Mouse (Mus musculus): ENCODE results near the gene Alox12. TPM values are rescaled to one million over a fixed set of nuclear protein-coding genes. Genes with fewer than 3 reads are reported as not detected.

The Alox12 gene
- polyA plus RNA-seq, 1 experiment from 2014 or later: 20.0 TPM

- ATAC-seq: no peak
- Histone ChIP-seq H3K36me3 (replicated peaks; ENCODE audit: insufficient read depth, low read length) (no peaks in the 10 kb centered on the region), H3K27me3 (ENCODE audit: insufficient read depth, low read length) (peaks cover 35% of the 10 kb centered on the region), H3K9me3 (ENCODE audit: low read length) (no peaks in the 10 kb centered on the region), H3K27ac (ENCODE audit: low read depth) (no peak overlapping the region), H3K4me3 (ENCODE audit: low read depth, low read length) (peak overlapping the region; percentile 32; the same call in 1 of the 2 replicates), H3K4me2 (ENCODE audit: low read depth, low read length) (peak overlapping the region; percentile 64), H3K4me1 (ENCODE audit: insufficient read depth) (peaks cover 13% of the 10 kb centered on the region), H3K9ac (replicated peaks) (no peak overlapping the region)
- DNase-seq: no peak
- 14% methylated on average over 18 of the region's 18 CpGs for WGBS (ENCODE audit: insufficient replicate concordance)
- no peak for TF ChIP-seq CTCF (IDR thresholded peaks at IDR 0.05; ENCODE audit: low read depth)
- TF ChIP-seq EP300 (IDR thresholded peaks at IDR 0.05; ENCODE audit: low read depth): no peak
These were observed 40.3 kb downstream of the Alox12 start for GRCm38 (mm10) chr11:70214856-70215209.

GRCm38 (mm10) chr11:70214191-70214855 lies 40.8 kb downstream of the Alox12 start:
- H3K9me3 ChIP-seq (ENCODE audit: low read length): no peaks in the 10 kb centered on the region
- ATAC-seq (peak; percentile 40), DNase-seq (no peak)
- TF ChIP-seq CTCF (IDR thresholded peaks at IDR 0.05; ENCODE audit: low read depth): no peak
- TF ChIP-seq EP300 (IDR thresholded peaks at IDR 0.05; ENCODE audit: low read depth): no peak
- peak overlapping the region; percentile 32 for H3K4me3 ChIP-seq (ENCODE audit: low read depth, low read length)
- H3K27ac ChIP-seq (ENCODE audit: low read depth): no peak overlapping the region
- peak overlapping the region; percentile 34; the same call in 1 of the 2 replicates for H3K9ac ChIP-seq (replicated peaks)
- WGBS (ENCODE audit: insufficient replicate concordance): 2% methylated on average over 42 of the region's 46 CpGs
- no peaks in the 10 kb centered on the region for H3K36me3 ChIP-seq (replicated peaks; ENCODE audit: insufficient read depth, low read length)
- H3K27me3 ChIP-seq (ENCODE audit: insufficient read depth, low read length): peaks cover 35% of the 10 kb centered on the region
- peak overlapping the region; percentile 64 for H3K4me2 ChIP-seq (ENCODE audit: low read depth, low read length)
- H3K4me1 ChIP-seq (ENCODE audit: insufficient read depth): peaks cover 13% of the 10 kb centered on the region

DNA sequence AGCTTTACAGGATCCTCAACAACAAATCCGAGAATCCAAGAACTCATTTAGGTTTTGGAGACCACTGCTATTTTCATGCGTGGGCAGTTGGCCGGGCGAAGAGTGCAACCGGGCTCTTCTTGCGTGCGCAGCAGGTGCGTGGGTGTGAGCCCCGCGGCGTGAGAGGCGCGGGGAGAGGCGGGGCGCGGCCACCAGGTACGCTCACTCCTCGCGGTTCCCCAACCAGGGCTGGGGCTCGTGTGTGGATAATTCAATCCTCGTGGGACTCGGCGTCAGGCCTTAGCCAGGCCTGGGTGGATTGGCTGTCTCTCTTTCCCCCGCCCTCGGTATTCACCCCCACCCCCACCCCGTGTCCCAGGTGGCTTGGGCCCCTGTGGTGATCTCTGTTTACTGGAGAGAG lies 41.4 kb downstream of the Alox12 start:
- H3K4me2 ChIP-seq (ENCODE audit: low read depth, low read length): peak overlapping the region; percentile 64
- WGBS (ENCODE audit: insufficient replicate concordance): 9% methylated on average over 26 of the region's 26 CpGs
- H3K4me3 ChIP-seq (ENCODE audit: low read depth, low read length): peak overlapping the region; percentile 32
- no peak overlapping the region for H3K9ac ChIP-seq (replicated peaks)
- H3K4me1 ChIP-seq (ENCODE audit: insufficient read depth): peaks cover 13% of the 10 kb centered on the region
- no peak for DNase-seq
- H3K36me3 ChIP-seq (replicated peaks; ENCODE audit: insufficient read depth, low read length): no peaks in the 10 kb centered on the region
- peaks cover 35% of the 10 kb centered on the region for H3K27me3 ChIP-seq (ENCODE audit: insufficient read depth, low read length)
- H3K27ac ChIP-seq (ENCODE audit: low read depth): no peak overlapping the region
- TF ChIP-seq CTCF (IDR thresholded peaks at IDR 0.05; ENCODE audit: low read depth) (no peak), EP300 (IDR thresholded peaks at IDR 0.05; ENCODE audit: low read depth) (no peak)
- H3K9me3 ChIP-seq (ENCODE audit: low read length): no peaks in the 10 kb centered on the region
- peak; percentile 26; the same call in 1 of the 2 replicates for ATAC-seq

DNA sequence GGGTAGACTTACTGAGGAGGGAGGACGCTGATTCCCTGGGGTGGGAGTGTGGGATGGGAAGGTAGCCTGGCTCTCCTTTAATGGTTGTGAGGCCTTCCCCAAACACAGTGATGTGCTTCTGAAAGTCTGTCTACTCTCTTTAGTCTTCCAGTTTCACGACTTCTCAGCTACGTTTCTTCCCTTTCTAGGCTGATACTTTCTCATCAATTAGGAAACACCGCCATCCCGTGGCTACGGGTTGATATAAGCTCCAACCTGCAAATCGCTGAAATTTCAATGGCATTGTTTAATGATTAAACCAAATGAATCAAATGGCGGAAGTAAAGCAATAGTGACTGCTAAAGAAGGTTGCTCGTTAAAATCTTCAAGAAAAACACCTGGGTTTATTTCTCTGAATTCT lies 42.3 kb downstream of the Alox12 start:
- DNase-seq (peak; percentile 74), ATAC-seq (peak; percentile 24; the same call in 1 of the 2 replicates)
- 5% methylated on average over 9 of the region's 9 CpGs for WGBS (ENCODE audit: insufficient replicate concordance)
- Histone ChIP-seq H3K9ac (replicated peaks) (no peak overlapping the region), H3K27ac (ENCODE audit: low read depth) (no peak overlapping the region), H3K4me3 (ENCODE audit: low read depth, low read length) (no peak overlapping the region), H3K36me3 (replicated peaks; ENCODE audit: insufficient read depth, low read length) (no peaks in the 10 kb centered on the region), H3K27me3 (ENCODE audit: insufficient read depth, low read length) (peaks cover 35% of the 10 kb centered on the region), H3K4me1 (ENCODE audit: insufficient read depth) (peaks cover 16% of the 10 kb centered on the region), H3K9me3 (ENCODE audit: low read length) (no peaks in the 10 kb centered on the region), H3K4me2 (ENCODE audit: low read depth, low read length) (peak overlapping the region; percentile 64; the same call in 1 of the 2 replicates)
- peak; percentile 78 for TF ChIP-seq CTCF (IDR thresholded peaks at IDR 0.05; ENCODE audit: low read depth)
- no peak for TF ChIP-seq EP300 (IDR thresholded peaks at IDR 0.05; ENCODE audit: low read depth)

DNA sequence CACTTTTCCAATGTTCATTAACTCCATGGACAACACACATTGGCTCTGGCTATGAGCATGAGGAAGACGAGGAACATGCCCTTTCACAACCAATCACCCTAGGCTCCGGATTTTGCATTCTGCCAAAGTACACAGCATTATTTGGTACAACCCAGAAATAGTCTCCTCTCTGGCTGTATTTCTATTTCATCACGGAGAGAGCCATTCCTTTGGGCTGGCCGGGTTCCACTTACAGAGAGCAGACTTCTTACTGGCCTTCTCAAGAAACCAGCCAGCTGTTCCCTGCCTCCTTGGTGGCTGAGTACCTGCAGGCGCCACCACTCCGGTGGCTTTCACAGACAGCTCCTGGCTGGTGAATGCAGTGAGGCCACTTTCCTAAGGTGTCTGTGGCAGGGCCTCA lies 42.7 kb downstream of the Alox12 start, which contains the start of gene Slc16a11:
Gene Slc16a11 (plus strand): TSS at position 330 of the 400 bp plus-strand sequence.
- ATAC-seq: no peak
- TF ChIP-seq CTCF (IDR thresholded peaks at IDR 0.05; ENCODE audit: low read depth) (no peak), EP300 (IDR thresholded peaks at IDR 0.05; ENCODE audit: low read depth) (no peak)
- H3K9ac ChIP-seq (replicated peaks): no peak within 1 kb of the TSS
- H3K27me3 ChIP-seq (ENCODE audit: insufficient read depth, low read length): peaks cover 35% of the 10 kb centered on the region
- H3K4me1 ChIP-seq (ENCODE audit: insufficient read depth): peaks cover 16% of the 10 kb centered on the region
- no peaks in the 10 kb centered on the region for H3K9me3 ChIP-seq (ENCODE audit: low read length)
- peak within 1 kb of the TSS; percentile 32; the same call in 1 of the 2 replicates for H3K4me3 ChIP-seq (ENCODE audit: low read depth, low read length)
- DNase-seq: no peak
- WGBS (ENCODE audit: insufficient replicate concordance): 70% methylated on average over 6 of the region's 6 CpGs
- H3K36me3 ChIP-seq (replicated peaks; ENCODE audit: insufficient read depth, low read length): no peaks in the 10 kb centered on the region
- H3K27ac ChIP-seq (ENCODE audit: low read depth): no peak within 1 kb of the TSS
- peak within 1 kb of the TSS; percentile 64 for H3K4me2 ChIP-seq (ENCODE audit: low read depth, low read length)

- no peak overlapping the region for H3K27ac ChIP-seq (ENCODE audit: low read depth)
- no peaks in the 10 kb centered on the region for H3K9me3 ChIP-seq (ENCODE audit: low read length)
- no peak overlapping the region for H3K9ac ChIP-seq (replicated peaks)
- H3K4me3 ChIP-seq (ENCODE audit: low read depth, low read length): no peak overlapping the region
- peaks cover 35% of the 10 kb centered on the region for H3K27me3 ChIP-seq (ENCODE audit: insufficient read depth, low read length)
- H3K4me1 ChIP-seq (ENCODE audit: insufficient read depth): peaks cover 16% of the 10 kb centered on the region
- ATAC-seq: no peak
- no peak overlapping the region for H3K4me2 ChIP-seq (ENCODE audit: low read depth, low read length)
- H3K36me3 ChIP-seq (replicated peaks; ENCODE audit: insufficient read depth, low read length): no peaks in the 10 kb centered on the region
- DNase-seq: no peak
- TF ChIP-seq EP300 (IDR thresholded peaks at IDR 0.05; ENCODE audit: low read depth) (no peak), CTCF (IDR thresholded peaks at IDR 0.05; ENCODE audit: low read depth) (no peak)
- 85% methylated on average over 6 of the region's 6 CpGs for WGBS (ENCODE audit: insufficient replicate concordance)
These were observed 43.2 kb downstream of the Alox12 start for GRCm38 (mm10) chr11:70211972-70212371.
